Mouse (Mus musculus) myocyte (in vitro differentiated cells): Measurements from ENCODE around the gene Akr1a1.

Source experiments
- MAX ChIP-seq: IDR thresholded peaks from one replicate; pipeline ENCODE4 v1.6.1; 2011; ENCODE audit warnings: low read depth, mild to moderate bottlenecking, control low read depth
- MYOG ChIP-seq, 3 experiments: IDR thresholded peaks; one replicate each; pipeline ENCODE4 v1.6.1; 2011; ENCODE audit warnings: control low read depth in 2 of 3, low read depth in 2 of 3, mild to moderate bottlenecking in 2 of 3; ENCODE audit not compliant: insufficient read length in 2 of 3, control insufficient read depth in 1 of 3, insufficient read depth in 1 of 3
- POLR2A ChIP-seq: IDR thresholded peaks from one replicate; pipeline ENCODE4 v1.6.1; 2011; ENCODE audit warnings: low read depth, mild to moderate bottlenecking, control low read depth, moderate library complexity; ENCODE audit not compliant: insufficient read length
- POLR2AphosphoS2 ChIP-seq: IDR thresholded peaks from one replicate; pipeline ENCODE4 v1.6.1; 2011; ENCODE audit warnings: low read depth, control low read depth; ENCODE audit not compliant: insufficient read length
- REST ChIP-seq: IDR thresholded peaks from one replicate; pipeline ENCODE4 v1.6.1; 2011; ENCODE audit warnings: mild to moderate bottlenecking, control low read depth, moderate library complexity; ENCODE audit not compliant: insufficient read depth, insufficient read length
- TCF12 ChIP-seq: IDR thresholded peaks from one replicate; pipeline ENCODE4 v1.6.1; 2011; ENCODE audit warnings: mild to moderate bottlenecking, control low read depth; ENCODE audit not compliant: poor library complexity, insufficient read depth, severe bottlenecking

DNA sequence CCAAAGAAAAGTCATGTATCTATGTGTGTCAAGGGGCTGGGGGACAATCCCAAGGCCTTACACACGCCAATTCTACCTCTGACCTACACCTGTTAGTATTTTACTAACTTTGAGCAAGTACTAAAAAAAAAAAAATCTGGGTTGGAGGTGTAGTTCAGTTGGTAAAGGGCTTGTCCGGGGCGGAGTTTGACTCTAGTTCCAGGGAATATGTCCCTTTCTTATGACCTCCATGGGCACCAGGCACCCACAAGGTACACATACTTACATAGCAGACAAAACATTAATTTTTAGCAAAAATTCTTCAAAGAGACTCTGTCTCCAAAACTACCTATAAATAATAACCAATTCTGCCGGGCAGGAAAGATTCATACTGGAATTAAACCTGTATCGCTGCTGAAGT is 1.1 kb downstream of the Akr1a1 start:
- no peak for TF ChIP-seq POLR2A
- no peak for TF ChIP-seq TCF12
- TF ChIP-seq MYOG (IDR thresholded peaks at IDR 0.05; ENCODE audit: control insufficient read depth in 1 of 3, insufficient read depth in 1 of 3, insufficient read length in 2 of 3, low read depth in 2 of 3) = no peak
- TF ChIP-seq MAX = no peak
- no peak for TF ChIP-seq REST
- no peak for TF ChIP-seq POLR2AphosphoS2
